Mouse (Mus musculus) regulatory T cell (primary cell): ENCODE results near the gene Olfr657.

ENCODE experiments used
- in situ Hi-C: fragments of 300-600 bp; cut with MboI, MseI; formaldehyde crosslinking; loops from one replicate; pipeline ENCODE4 v1.15.1; 2025; ENCODE audit warnings: high pct_unique_total_duplicates

Olfr657 gene

DNA sequence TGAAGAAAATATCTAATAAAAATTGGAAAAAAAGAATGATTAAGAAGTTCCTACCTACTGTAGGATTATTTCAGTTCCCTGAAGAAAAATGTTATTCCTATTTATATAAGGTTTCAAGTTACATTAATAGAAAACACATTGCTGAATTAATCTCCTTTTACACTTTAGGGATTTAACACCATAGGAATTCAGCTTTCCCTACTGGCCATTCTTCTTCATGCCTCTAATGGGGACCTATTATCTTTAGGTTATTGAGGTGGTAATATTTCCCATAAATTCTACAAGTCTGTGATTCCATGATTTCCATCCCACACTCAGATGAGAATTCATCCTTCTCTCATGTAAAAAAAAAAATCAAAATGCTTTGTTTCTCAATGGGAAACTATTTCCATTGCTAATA is at the start of gene Olfr657:
TSS of gene Olfr657 (plus strand) at position 301 of the 400 bp plus-strand sequence.
- in situ Hi-C loops: no loop called here

DNA sequence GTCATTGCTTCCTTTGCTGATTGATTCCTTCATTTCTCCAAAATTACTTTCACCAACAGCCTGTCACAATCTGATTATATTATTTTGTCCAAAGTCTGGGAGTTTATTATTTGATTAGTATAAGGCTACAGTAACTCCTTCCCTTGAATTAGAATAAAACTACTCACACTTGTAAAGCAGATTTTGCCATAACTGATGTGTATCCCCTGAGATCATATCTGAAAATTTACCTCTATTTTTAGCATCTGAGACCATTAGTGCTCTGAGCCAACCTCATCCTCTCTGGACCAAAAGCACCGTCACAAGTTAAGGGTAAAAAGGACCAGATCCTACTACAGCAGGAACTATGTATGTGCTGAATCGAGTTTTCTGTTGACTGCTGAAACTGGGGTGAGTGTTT is 47.6 kb upstream of the Olfr657 start, which contains the start of gene Olfr653:
TSS of gene Olfr653 (plus strand) at position 301 of the 400 bp plus-strand sequence.
- in situ Hi-C loops: no loop called here

DNA sequence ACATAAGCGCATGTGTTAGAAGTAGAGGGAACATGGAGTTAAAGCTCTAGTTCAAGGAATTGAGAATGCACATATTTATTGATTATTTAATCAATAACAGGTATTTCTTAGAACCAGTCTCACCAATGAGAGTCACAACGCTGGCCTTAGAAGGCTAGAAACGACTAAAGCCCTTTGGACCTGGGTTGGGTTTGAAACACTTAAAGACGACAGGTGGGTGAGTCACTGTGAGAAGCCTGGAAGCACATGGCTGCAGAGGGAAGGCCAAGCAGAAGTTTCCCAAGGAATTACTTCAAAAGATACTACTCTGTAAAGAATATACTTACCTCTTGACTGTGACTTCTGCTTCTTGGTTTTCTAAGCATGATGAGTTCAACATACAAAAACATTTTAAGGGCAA is 43.7 kb upstream of the Olfr657 start:
- in situ Hi-C loops: no loop called here

DNA sequence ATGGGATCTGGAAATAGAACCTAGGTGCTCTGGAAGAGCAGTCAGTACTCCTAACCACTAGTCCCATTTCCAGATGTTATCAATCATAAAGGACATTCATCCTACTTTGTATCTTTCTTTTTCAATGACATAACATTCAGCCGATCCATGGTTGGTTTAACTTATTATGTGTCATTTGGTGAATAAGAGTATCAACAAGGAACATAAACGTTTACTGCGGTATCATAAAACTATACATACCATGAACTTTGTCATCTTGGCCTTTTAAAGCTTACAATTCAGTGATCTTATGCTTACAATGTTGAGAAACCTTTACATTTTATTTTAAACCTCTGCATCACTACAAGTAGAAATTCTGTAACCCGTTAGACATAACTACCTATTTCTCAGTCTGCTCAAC is 43.2 kb upstream of the Olfr657 start:
- in situ Hi-C loops: no loop called here

DNA sequence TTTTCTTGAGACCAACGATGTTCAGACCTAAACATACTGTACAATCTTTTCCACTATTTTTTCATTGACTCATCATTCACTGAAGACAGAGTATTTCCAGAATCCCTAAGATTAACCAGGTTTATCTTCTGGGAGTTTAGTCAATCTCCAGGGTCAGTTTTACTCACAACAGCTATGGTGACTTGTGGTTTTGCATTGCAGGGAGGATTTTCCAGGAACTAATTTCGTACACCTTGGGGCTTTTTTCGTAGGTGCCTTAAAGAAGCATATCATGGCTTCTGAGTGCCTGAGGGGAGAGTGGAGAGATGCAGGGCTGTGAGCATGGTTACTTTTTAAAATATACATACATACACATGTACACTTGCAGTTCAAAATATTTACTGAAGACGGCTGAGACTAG is 37.9 kb upstream of the Olfr657 start, which contains the start of gene Olfr654:
TSS of gene Olfr654 (plus strand) at position 301 of the 400 bp plus-strand sequence.
- in situ Hi-C loops: no loop called here

DNA sequence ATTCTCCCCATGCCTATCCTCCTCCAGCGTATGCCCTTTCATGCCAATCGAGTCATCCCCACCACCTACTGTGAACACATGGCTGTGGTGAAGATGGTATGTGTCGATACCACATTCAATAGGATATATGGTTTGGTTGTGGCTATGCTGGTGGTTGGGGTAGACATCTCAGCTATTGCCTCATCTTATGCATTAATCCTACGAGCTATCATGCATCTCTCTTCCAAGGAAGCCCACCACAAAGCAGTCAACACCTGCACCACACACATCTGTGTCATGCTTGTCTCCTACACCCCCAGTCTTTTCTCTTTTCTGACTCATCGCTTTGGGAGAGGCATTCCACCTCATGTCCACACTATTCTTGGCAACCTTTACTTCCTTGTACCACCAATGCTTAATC is 36.3 kb upstream of the Olfr657 start:
- in situ Hi-C loops: no loop called here

DNA sequence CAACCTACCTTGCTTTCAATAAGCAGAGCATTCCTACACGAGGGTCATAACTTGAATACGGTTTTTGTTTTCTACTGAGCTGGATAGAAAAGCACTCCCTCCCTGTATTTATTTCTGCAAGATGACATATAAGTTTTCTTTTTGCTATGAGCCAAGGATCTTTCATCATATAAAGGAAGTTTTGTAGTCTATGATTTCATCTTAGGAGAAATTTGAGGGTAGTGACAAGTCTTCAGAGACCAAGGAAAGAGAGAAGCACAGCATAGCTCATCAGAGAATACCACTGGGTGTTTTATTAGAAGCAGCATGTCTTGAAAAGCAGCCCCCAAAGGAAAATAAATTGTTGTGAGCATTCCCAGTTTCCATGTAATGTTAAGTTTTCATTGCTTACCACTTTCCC is 22.9 kb upstream of the Olfr657 start, which contains the start of gene Olfr655:
TSS of gene Olfr655 (minus strand) at position 101 of the 400 bp plus-strand sequence.
- in situ Hi-C loops: loop anchor here (5.0 kb wide), 3 partner anchors 99 to 234 kb away; partner anchors contain the start of gene Trim30b

DNA sequence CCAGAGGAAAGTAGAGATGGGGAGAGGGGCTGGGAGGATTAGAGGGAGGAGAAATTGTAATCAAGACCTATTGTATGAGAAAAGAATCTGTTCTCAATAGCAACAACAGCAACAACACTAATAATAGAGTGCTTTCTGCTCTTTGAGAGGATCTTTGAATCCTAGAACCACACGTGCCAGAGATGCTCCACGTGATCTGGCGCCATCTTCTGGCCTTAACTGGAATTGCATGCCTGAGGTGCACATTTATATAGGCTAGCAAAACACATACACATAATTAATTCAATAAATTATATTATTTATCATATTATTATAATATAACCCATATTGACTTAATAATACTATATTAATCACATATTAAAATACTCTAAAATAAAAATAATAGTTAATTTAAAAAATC is 21.4 kb upstream of the Olfr657 start:
- in situ Hi-C loops: loop anchor here (5.0 kb wide), 3 partner anchors 101 to 236 kb away; partner anchors contain the start of gene Trim30b

DNA sequence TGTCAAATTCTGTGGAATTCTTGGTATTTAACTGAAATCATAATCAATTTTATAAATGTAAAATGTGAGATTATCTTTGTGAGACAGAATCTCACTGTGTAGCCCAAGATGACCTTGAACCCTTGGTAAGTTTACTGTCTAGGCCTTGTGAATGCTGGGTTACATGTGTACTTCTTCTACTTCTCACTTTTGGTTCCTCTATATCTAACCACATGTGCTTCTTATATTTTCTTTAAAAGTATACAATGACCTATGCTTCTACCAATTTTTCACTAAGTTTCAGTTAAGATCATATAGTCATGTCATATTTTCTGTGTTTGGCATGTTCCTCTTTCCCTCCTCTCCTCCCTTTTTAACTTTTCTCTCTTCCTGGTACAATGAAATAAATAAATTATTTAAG is 19.9 kb upstream of the Olfr657 start:
- in situ Hi-C loops: loop anchor here (5.0 kb wide), 4 partner anchors 102 to 402 kb away; partner anchors contain the start of gene Trim30b

DNA sequence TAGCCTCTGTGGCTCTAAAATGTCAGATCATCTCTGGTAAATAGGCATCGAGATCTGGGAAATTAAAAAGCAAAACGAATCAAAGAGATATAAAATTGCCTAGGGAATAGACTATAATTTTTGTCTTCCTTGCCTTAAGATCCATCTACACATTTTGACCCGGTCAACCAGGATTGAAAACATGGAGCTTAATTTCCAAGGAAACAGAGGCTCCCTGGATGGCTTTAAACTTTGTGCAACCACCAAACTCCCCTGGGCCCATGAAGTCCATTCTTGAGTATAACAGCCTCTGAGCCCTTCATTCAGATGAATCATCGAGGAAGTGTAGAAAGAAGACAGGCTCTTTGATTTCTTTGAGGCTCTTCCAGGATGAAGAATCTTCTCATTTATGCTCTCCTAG is 10.9 kb upstream of the Olfr657 start, which contains the start of gene Olfr656:
TSS of gene Olfr656 (plus strand) at position 301 of the 400 bp plus-strand sequence.
- in situ Hi-C loops: no loop called here

DNA sequence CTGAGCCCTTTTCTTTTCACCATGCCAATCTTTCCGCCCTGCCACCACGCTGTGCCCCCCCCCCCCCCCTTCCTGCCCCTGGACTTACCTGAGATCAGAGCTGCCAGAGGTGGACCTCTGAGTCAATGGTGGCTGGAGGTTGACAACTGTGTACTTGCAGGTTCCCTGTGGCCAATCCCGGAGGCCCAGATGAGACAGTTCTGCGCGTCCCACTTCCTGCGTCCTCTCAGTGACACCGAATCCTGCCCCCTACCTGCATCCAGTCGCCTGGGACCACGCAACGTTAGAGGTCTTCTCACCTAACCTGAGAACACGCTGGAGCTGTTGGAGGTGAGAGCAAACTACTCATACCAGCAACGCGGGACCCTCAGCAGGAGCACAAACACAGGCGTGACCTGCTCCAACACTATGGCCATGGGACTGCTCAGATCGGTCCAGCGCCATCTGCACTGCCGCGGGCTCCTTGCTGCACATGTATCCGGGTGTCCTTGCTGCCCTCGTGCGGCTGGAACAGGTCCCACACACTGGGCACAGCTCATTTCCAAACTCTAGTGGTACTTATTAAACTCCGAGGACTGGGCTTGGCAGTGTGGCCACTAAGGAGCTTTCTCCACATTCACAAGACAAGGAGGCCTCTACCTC is 22.4 kb downstream of the Olfr657 start, which contains the start of gene Olfr658:
TSS of gene Olfr658 (minus strand) at position 465 of the 642 bp plus-strand sequence.
- in situ Hi-C loops: no loop called here

DNA sequence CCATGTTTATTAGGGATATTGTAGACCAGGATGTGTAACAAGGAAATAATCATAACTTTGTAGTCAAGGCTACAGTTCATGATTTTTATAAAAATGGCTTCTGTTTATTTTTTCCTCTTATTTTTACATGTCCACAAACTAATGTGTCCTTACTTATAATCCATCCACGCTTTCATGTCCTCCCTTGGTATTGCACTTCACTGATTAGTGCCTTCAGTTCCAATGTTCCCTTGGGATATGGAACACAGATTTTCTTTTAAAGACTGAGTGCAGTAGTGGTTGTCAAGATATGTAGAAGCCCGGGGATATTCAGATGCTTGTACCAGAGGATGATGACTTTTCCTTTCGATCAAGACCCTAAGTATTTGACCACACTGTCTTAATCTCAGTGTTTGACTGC is 41.9 kb downstream of the Olfr657 start, which contains the start of gene Olfr659:
TSS of gene Olfr659 (plus strand) at position 301 of the 400 bp plus-strand sequence.
- in situ Hi-C loops: no loop called here

DNA sequence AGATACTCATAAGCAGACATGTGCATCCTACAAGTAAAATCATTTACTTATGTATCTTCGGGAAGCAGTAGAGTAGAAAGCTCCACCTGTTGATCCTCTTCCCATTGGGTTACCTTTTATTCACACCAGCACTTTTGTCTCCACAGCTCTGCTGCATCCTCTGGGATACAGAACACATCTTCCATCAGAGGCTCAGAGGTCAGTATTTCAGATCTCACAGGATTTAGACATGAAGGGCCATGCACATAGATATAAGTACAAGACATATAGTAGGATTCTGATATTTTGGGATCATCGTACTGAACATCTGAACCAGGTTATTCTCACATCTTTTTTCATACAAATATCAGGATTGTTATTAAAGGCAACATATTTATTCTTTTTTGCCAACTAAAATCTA is 61.6 kb downstream of the Olfr657 start, which contains the start of gene Olfr661:
TSS of gene Olfr661 (plus strand) at position 301 of the 400 bp plus-strand sequence.
- in situ Hi-C loops: no loop called here
